Mouse (Mus musculus) stomach, postnatal 0 days (tissue): ENCODE results near the gene Cnot10.

Experiments
- CTCF ChIP-seq: IDR thresholded peaks from 2 replicates; pipeline ENCODE4 v1.5.1; 2016; ENCODE audit warnings: antibody characterized with exemption, low read depth, mild to moderate bottlenecking, moderate library complexity
- EP300 ChIP-seq: optimal IDR thresholded peaks from 2 replicates; pipeline ENCODE3; 2016; ENCODE audit warnings: antibody characterized with exemption

DNA sequence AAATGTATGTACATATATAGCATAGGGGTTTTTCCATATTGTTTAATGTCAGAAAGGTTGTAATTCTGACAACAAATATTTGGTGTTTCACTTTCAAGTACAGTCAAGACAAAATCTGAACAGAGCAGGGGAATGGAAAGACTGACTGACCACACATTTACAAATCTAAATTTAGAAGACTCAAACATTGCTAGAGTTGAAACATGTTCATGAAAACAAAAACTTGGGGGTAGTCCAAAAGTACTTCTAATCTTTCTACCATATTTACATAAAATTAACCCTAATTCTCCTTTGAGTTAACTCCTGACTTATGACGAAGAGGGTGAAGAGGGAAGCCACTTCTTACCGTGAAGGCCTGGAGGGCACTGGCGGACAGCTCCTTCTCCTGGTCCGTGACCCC, 7.7 kb downstream of the Cnot10 start:
- TF ChIP-seq CTCF = no peak
- no peak for TF ChIP-seq EP300
